Mouse (Mus musculus) T-helper 1 cell (primary cell): ENCODE results near the gene Eif4g3.

Experiments used
- in situ Hi-C: fragments of 300-600 bp; cut with MboI, MseI; formaldehyde crosslinking; loops from one replicate; pipeline ENCODE4 v1.15.1; 2025; ENCODE audit warnings: high pct_unique_total_duplicates

The Eif4g3 gene

GRCm38 (mm10) chr4:137989426-137989825 lies 3.4 kb upstream of the Eif4g3 start:
- in situ Hi-C loops, result no loop called here

- in situ Hi-C loops, result loop anchor here (10.0 kb wide), 1 partner anchor 626 kb away; no protein-coding TSS in a partner anchor
Measured at GRCm38 (mm10) chr4:137990433-137990832, 2.4 kb upstream of the Eif4g3 start.

GRCm38 (mm10) chr4:137991240-137991639 lies 1.6 kb upstream of the Eif4g3 start:
- in situ Hi-C loops, result loop anchor here (10.0 kb wide), 1 partner anchor 626 kb away; no protein-coding TSS in a partner anchor

- in situ Hi-C loops, result loop anchor here (10.0 kb wide), 1 partner anchor 629 kb away; no protein-coding TSS in a partner anchor
Measured at GRCm38 (mm10) chr4:137993291-137993758, 503 bp downstream of the Eif4g3 start.

GRCm38 (mm10) chr4:137993821-137994561 lies 1.2 kb downstream of the Eif4g3 start:
- in situ Hi-C loops, result loop anchor here (10.0 kb wide), 1 partner anchor 629 kb away; no protein-coding TSS in a partner anchor

GRCm38 (mm10) chr4:137994562-137995336 lies 1.9 kb downstream of the Eif4g3 start:
- in situ Hi-C loops, result loop anchor here (10.0 kb wide), 1 partner anchor 630 kb away; no protein-coding TSS in a partner anchor

- in situ Hi-C loops, result loop anchor here (10.0 kb wide), 1 partner anchor 631 kb away; no protein-coding TSS in a partner anchor
Measured at GRCm38 (mm10) chr4:137995399-137995798, 2.6 kb downstream of the Eif4g3 start.

GRCm38 (mm10) chr4:137998232-137998631 lies 5.4 kb downstream of the Eif4g3 start:
- in situ Hi-C loops, result loop anchor here (10.0 kb wide), 1 partner anchor 633 kb away; no protein-coding TSS in a partner anchor

GRCm38 (mm10) chr4:138000682-138001081 lies 7.9 kb downstream of the Eif4g3 start:
- in situ Hi-C loops, result no loop called here

- in situ Hi-C loops, result no loop called here
Measured at GRCm38 (mm10) chr4:138003909-138004610, 11.2 kb downstream of the Eif4g3 start.

- in situ Hi-C loops, result no loop called here
Measured at GRCm38 (mm10) chr4:138005781-138006180, 13.0 kb downstream of the Eif4g3 start.

GRCm38 (mm10) chr4:138006951-138007613 lies 14.3 kb downstream of the Eif4g3 start:
- in situ Hi-C loops, result no loop called here

- in situ Hi-C loops, result no loop called here
Measured at GRCm38 (mm10) chr4:138008646-138009045, 15.8 kb downstream of the Eif4g3 start.

GRCm38 (mm10) chr4:138009786-138010502 lies 17.1 kb downstream of the Eif4g3 start:
- in situ Hi-C loops, result no loop called here

- in situ Hi-C loops, result no loop called here
Measured at GRCm38 (mm10) chr4:138013723-138014479, 21.1 kb downstream of the Eif4g3 start.

GRCm38 (mm10) chr4:138015966-138016365 lies 23.1 kb downstream of the Eif4g3 start:
- in situ Hi-C loops, result no loop called here

GRCm38 (mm10) chr4:138017085-138017637 lies 24.3 kb downstream of the Eif4g3 start:
- in situ Hi-C loops, result no loop called here

GRCm38 (mm10) chr4:138018011-138018410 lies 25.2 kb downstream of the Eif4g3 start:
- in situ Hi-C loops, result no loop called here

- in situ Hi-C loops, result no loop called here
Measured at GRCm38 (mm10) chr4:138020231-138020630, 27.4 kb downstream of the Eif4g3 start.
